Mouse (Mus musculus) cerebellum, adult (tissue): Measurements from ENCODE around the gene Polr3e.
"Not testable (repeated sequence)": the region's sequence is repeated elsewhere in the genome, so short reads cannot be mapped to it uniquely, and the experiment has no call there.

Source experiments
- ATAC-seq: cut with Nextera tagmentation; 2 replicates; pipeline ENCODE4 v1.9.2; 2017; ENCODE audit warnings: mild to moderate bottlenecking, moderate library complexity, mixed read lengths; ENCODE audit not compliant: insufficient number of reproducible peaks, low FRiP score, low TSS enrichment

Gene Polr3e

GRCm38 (mm10) chr7:120902931-120903330 is 14.6 kb upstream of the Polr3e start:
- no peak for ATAC-seq

GRCm38 (mm10) chr7:120910172-120910571 is 7.4 kb upstream of the Polr3e start:
- not testable (repeated sequence) for ATAC-seq

- not testable (repeated sequence) for ATAC-seq
Observed at GRCm38 (mm10) chr7:120911268-120911667, 6.3 kb upstream of the Polr3e start.

DNA sequence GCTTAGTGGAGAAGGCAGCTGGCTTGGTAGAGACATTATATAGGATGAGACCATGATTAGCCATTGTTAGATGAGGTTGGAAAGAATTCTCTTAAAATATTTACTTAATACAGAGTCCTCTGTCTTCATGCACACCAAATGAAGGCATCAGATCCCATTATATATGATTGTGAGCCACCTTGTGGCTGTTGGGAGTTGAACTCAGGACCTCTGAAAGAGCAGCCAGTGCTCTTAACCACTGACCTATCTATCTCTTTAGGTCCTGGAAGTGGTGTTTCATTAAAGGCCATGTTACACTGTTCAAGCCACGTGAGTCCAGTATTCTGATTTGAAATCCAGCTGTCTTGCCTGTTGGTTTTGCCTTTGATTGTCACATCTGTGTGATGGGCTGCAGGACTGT is 4.2 kb upstream of the Polr3e start:
- no peak for ATAC-seq

GRCm38 (mm10) chr7:120916262-120916875 is 1.2 kb upstream of the Polr3e start:
- ATAC-seq, result no peak

DNA sequence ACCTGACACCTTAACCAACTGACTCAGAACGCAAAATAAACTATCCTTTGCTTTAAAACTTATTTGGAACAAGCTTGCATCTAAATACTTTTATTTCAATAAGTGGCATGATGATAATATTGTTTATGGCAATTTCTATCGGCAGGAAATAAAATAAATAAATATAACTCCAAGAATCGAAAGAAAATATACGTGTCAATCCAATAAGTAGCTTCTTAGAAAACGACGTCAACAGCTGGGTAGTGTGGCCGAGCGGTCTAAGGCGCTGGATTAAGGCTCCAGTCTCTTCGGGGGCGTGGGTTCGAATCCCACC is 309 bp upstream of the Polr3e start:
- ATAC-seq, result no peak

- ATAC-seq, result peak; percentile 42; the same call in 1 of the 2 replicates
Observed at GRCm38 (mm10) chr7:120918526-120918962, 1.0 kb downstream of the Polr3e start.

GRCm38 (mm10) chr7:120933110-120933509 is 15.6 kb downstream of the Polr3e start:
- no peak for ATAC-seq

- no peak for ATAC-seq
Observed at GRCm38 (mm10) chr7:120933680-120934195, 16.2 kb downstream of the Polr3e start.

DNA sequence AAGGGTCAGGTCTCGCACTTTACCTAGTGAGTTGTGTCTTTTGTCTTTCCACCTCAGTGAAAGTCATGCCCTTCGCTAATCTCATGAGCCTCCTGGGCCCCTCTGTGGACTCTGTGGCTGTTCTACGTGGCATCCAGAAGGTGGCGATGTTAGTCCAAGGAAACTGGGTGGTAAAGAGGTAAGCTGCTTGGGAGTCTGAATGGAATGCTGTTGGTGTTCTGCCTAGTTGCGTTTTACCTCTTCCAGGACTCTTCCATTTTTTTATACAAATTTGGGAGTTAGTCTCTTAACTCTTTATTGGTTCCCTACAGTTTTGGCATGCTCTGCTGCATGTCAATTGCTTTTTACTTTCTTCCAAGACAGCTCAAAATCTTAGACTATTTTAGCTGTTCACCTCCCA is 17.2 kb downstream of the Polr3e start:
- ATAC-seq, result no peak; the same call in 1 of the 2 replicates

DNA sequence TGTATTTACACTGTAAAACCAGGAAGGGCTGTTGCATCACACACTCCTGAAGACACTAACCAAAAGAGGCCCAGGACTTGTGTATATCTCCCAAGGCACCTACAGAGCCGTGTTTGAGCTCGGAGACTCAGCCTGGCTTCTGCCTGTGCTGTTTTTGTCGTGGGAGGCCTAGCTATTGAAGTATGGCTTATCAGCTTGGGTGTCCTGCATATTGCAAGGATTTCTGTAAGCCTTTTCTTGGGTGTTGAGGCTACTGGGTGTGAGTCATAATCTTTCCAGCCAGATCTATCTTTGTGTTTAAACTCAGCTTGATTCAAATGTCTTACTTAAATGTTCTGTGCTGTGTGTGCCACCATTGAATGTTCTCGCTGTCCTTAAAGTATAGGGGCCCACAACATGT is 19.0 kb downstream of the Polr3e start:
- no peak for ATAC-seq

DNA sequence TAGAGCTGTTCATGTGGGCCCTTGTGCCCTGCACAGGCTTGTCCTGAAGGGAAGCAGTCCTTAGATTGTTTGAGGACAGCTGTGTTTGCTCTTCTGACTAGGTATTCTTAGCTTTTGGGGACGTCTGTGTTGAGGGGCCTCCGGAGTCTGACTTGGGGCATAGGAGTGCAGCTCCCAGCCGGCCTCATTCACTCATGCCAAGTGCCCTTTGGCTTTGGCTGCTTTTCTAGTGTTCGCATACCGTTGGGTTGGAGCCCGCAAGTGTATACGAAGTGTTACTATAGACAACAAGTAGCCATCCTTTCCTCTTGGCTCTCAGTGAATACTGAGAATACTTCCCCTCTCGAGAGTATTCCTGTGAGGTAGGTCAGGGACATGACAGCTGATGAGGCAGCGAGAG is 20.7 kb downstream of the Polr3e start:
- no peak for ATAC-seq

- ATAC-seq, result no peak
Observed at GRCm38 (mm10) chr7:120940343-120940742, 22.8 kb downstream of the Polr3e start.

DNA sequence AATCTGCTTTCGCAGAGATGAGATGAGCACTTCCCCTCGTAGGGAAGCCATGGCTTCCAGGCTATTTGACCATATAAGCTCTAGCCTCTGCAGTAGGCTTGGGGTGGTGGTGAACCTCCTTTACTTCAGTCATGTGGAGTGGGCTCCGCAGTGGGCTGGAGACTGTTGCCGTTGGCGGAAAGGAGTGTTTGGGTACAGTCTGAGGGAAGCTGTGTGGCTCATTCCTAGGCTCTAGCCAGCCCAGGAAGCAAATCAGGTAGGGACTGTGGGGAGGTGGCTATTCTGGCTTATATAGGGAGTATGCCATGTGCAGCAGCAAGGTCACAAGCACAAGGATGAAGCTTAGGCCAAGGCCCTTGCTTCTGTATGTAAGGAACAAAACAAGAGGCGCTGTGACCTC is 23.7 kb downstream of the Polr3e start:
- no peak for ATAC-seq

GRCm38 (mm10) chr7:120942506-120942905 is 25.0 kb downstream of the Polr3e start:
- ATAC-seq, result no peak

- no peak for ATAC-seq
Observed at GRCm38 (mm10) chr7:120943936-120944509, 26.5 kb downstream of the Polr3e start.

DNA sequence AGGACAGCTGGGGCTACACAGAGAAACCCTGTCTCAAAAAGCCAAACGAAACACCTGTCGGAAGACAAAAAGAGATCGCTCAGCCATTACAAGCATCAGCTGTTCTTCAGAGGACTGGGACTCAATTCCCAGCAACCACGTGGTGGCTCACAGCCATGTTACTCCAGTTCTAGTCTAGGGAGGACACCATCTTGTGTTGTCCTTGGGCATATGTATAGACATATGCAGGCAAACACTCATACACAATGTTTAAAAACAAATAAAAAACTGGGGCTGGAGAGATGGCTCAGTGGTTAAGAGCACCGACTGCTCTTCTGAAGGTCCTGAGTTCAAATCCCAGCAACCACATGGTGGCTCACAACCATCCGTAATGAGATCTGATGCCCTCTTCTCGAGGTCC is 36.0 kb downstream of the Polr3e start:
- not testable (repeated sequence) for ATAC-seq

- no peak for ATAC-seq
Observed at GRCm38 (mm10) chr7:120960116-120960515, 42.6 kb downstream of the Polr3e start.

- no peak for ATAC-seq
Observed at GRCm38 (mm10) chr7:120960601-120961000, 43.1 kb downstream of the Polr3e start.

- ATAC-seq, result no peak
Observed at GRCm38 (mm10) chr7:120961893-120962292, 44.3 kb downstream of the Polr3e start.

DNA sequence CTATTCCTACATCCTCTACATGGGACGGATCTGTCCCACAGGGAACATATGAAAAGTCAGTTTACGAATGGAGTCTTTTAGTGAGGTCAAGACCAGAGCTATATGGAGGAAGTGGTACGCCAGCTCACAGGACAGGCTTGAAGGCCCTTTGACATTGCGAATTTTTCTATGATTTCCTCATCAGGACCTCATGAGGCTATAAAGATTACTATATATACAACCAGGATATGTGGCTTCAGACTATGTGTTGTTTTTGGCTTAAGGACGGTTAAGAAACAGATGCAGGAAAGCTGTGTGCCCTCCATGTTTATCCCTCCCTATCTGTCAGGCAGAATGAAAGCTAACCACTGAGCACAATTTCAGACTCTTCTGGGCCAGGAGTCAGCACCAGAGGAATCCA is 45.6 kb downstream of the Polr3e start:
- ATAC-seq, result no peak

DNA sequence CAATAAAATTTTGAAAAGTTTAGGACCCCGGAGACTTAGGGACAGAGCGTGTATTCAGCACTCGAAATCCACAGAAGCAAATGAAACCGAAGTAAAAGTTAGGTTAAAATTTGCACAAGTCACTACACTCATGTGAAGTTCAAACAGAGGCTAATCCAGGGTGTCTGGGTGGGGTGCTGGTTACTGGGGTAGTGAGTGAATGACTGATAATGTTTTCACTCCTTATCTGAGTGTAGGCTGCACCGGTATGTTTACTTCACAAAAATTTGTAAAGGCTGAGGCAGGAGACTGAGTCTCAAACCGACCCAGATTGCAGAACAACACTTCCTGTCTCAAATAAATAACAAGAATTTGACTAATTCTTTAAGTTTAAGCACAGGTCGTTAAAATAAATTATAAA is 51.7 kb downstream of the Polr3e start:
- ATAC-seq, result no peak
